Mouse (Mus musculus) hindbrain, embryonic 16.5 days (tissue): ENCODE data around the gene Nmnat1. TPM values are rescaled to one million over a fixed set of nuclear protein-coding genes. Genes with fewer than 3 reads are reported as not detected.
"Not testable (repeated sequence)": the region's sequence is repeated elsewhere in the genome, so short reads cannot be mapped to it uniquely, and the experiment has no call there.

Source experiments
- ATAC-seq: fragments of 200-750 bp; cut with Nextera tagmentation; 2 replicates; pipeline ENCODE4 v1.8.0; 2017; ENCODE audit warnings: moderate TSS enrichment, moderate library complexity
- H3K27ac ChIP-seq: fragments of 300-500 bp; sonication (generic); 2 replicates; pipeline ENCODE4 v1.5.1; 2014; ENCODE audit warnings: low read depth, mild to moderate bottlenecking, control low read depth, low read length, moderate library complexity
- H3K27me3 ChIP-seq: fragments of 300-500 bp; sonication (generic); replicated peaks from 2 replicates; pipeline ENCODE4 v1.6.1; 2014; ENCODE audit warnings: low read length; ENCODE audit not compliant: control insufficient read depth, insufficient read depth
- H3K36me3 ChIP-seq: fragments of 300-500 bp; sonication (generic); 2 replicates; pipeline ENCODE4 v1.6.1; 2014; ENCODE audit warnings: mild to moderate bottlenecking, low read length, moderate library complexity, mixed read lengths; ENCODE audit not compliant: control insufficient read depth, insufficient read depth
- H3K4me1 ChIP-seq: fragments of 300-500 bp; sonication (generic); 2 replicates; pipeline ENCODE4 v1.6.1; 2014; ENCODE audit warnings: low read depth, low read length; ENCODE audit not compliant: control insufficient read depth, insufficient read depth
- H3K4me2 ChIP-seq: fragments of 300-500 bp; sonication (generic); 2 replicates; pipeline ENCODE4 v1.6.1; 2014; ENCODE audit warnings: mild to moderate bottlenecking, low read length, control low read depth, moderate library complexity
- H3K4me3 ChIP-seq: fragments of 300-500 bp; sonication (generic); 2 replicates; pipeline ENCODE4 v1.5.1; 2014; ENCODE audit warnings: mild to moderate bottlenecking, low read length, control low read depth, moderate library complexity
- H3K9ac ChIP-seq: fragments of 300-500 bp; sonication (generic); 2 replicates; pipeline ENCODE4 v1.6.1; 2014; ENCODE audit warnings: low read depth, mild to moderate bottlenecking, control low read depth, low read length, moderate library complexity
- H3K9me3 ChIP-seq: fragments of 300-500 bp; sonication (generic); 2 replicates; pipeline ENCODE4 v1.6.1; 2014; ENCODE audit warnings: mild to moderate bottlenecking, low read length, moderate library complexity; ENCODE audit not compliant: control insufficient read depth
- WGBS: fragments of 180-500 bp; shearing (Covaris S2); extraction: QIAGEN DNeasy Blood & Tissue Kit; methylation state at CpG from one replicate; pipeline ENCODE4 v1.1.7; 2014; 5-methylcytosine and 5-hydroxymethylcytosine counted together
- polyA plus RNA-seq: library from polyadenylated mRNA; unstranded; fragments of >200 nt; fragmentation: Nextera tagmentation; extraction: Ambion mirVana; gene quantifications from 2 replicates; pipeline ENCODE4 v1.2.1, GENCODE M21; 2015

Nmnat1 gene
- polyA plus RNA-seq, 1 experiment from 2014 or later, result 7.7 TPM

DNA sequence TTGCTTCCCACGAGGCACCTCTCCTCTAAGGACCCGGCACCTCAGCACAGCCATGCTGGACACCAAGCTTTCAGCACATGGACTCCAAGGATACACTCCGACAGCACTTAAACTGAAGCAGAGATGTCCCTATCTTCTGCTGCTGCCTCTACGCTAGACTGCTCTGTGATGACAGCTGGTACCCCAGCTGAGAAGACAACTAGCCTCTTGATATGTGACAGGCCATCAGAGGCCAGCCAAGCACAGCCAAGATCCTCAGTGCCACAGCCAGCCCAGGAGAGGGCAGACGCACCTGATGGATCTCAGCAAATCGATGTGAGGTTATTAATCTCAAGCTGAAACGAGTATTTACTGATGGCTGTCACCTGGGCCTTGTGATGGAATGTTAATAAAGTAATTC, 9.9 kb downstream of the Nmnat1 start:
- Histone ChIP-seq H3K4me1 (no peaks in the 10 kb centered on the region), H3K9ac (no peak overlapping the region), H3K4me2 (no peak overlapping the region), H3K27me3 (no peaks in the 10 kb centered on the region), H3K4me3 (no peak overlapping the region), H3K27ac (no peak overlapping the region), H3K36me3 (peaks cover 8% of the 10 kb centered on the region), H3K9me3 (no peaks in the 10 kb centered on the region)
- no peak for ATAC-seq
- WGBS, result 72% methylated on average over 7 of the region's 7 CpGs

DNA sequence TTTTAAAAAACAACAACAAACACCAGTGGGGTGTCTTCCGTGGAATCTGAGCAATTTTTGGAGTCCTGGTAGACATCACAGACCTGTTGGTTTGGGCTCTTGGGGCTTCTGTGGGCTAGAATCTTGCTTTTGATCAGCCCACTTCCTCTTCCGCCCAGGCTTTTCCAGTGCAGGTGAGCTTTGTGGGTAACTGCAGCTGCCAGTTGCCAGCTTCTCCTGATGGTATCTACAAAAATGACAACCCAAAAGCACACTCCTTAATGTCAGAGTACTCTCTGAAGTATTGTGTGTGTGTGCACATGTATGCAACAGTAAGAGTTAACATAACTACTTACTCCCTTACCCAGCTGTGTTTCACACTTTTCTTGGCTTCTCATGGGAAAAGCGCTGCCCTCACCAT, 15.4 kb downstream of the Nmnat1 start:
- WGBS, result 94% methylated on average over 3 of the region's 3 CpGs
- Histone ChIP-seq H3K27ac (no peak overlapping the region), H3K9me3 (no peaks in the 10 kb centered on the region), H3K9ac (no peak overlapping the region), H3K4me2 (no peak overlapping the region), H3K27me3 (no peaks in the 10 kb centered on the region), H3K36me3 (peaks cover 8% of the 10 kb centered on the region), H3K4me1 (no peaks in the 10 kb centered on the region), H3K4me3 (no peak overlapping the region)
- ATAC-seq, result no peak

DNA sequence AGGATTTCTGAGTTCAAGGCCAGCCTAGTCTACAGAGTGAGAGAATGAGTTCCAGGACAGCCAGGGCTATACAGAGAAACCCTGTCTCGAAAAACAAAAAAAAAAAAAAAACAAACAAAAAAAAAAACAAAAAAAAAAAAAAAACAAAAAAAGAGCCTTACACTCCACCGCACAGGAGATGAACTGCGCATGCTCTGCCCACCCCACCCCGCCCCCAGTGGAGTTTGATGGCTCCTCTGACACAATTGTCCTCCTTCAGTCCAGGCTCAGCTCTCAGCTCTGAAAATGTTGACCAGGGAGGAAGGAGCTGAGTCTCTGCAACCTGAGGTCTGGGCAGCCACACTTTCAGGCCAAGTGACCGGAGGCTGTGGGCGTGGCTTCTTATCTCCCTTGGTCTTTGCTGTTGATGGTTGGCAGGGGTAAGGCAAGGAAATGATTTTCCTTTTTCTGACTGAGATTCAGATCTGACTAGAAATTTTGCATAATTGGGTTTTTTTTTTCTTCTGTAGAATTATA, 21.5 kb downstream of the Nmnat1 start:
- Histone ChIP-seq H3K9me3 (no peaks in the 10 kb centered on the region), H3K27ac (no peak overlapping the region), H3K4me3 (no peak overlapping the region), H3K36me3 (no peaks in the 10 kb centered on the region), H3K9ac (no peak overlapping the region), H3K27me3 (no peaks in the 10 kb centered on the region), H3K4me1 (peaks cover 2% of the 10 kb centered on the region; the same call in 1 of the 2 replicates), H3K4me2 (no peak overlapping the region)
- ATAC-seq, result no peak
- 75% methylated on average over 6 of the region's 6 CpGs for WGBS

DNA sequence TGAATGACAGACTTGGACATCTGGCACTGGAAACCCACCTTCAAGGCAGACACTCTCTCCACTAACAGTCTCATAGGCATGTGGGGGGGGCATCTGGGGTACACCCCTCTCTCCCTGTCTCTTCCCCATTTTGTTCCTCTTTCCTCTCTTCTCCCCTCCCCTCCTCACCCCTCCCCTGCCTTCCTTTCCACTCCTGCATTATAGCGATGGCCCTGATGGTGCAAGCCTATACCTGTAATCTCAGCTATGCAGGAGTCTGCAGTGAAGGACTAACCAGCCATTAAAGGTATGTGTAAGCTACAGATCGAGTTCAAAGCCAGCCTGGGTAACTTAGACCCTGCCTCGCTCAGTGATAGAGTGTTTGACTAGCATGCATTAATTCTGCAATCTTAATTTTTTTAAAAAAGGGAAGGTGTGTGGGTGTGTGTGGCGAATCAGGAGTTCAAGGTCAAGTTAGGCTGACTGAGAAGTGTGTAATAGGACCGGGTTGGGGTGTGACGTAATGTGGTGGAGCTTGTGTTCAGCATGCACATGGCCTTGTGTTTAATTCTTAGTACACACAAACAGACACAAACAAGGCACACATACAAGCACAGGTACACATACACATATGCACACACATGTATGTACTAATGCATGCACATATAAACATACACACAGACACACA, 22.6 kb downstream of the Nmnat1 start:
- ATAC-seq, result no peak
- Histone ChIP-seq H3K9me3 (no peaks in the 10 kb centered on the region), H3K9ac (no peak overlapping the region), H3K27me3 (no peaks in the 10 kb centered on the region), H3K27ac (no peak overlapping the region), H3K4me1 (peaks cover 2% of the 10 kb centered on the region; the same call in 1 of the 2 replicates), H3K36me3 (no peaks in the 10 kb centered on the region), H3K4me3 (no peak overlapping the region), H3K4me2 (no peak overlapping the region)
- WGBS, result 87% methylated on average over 6 of the region's 6 CpGs

DNA sequence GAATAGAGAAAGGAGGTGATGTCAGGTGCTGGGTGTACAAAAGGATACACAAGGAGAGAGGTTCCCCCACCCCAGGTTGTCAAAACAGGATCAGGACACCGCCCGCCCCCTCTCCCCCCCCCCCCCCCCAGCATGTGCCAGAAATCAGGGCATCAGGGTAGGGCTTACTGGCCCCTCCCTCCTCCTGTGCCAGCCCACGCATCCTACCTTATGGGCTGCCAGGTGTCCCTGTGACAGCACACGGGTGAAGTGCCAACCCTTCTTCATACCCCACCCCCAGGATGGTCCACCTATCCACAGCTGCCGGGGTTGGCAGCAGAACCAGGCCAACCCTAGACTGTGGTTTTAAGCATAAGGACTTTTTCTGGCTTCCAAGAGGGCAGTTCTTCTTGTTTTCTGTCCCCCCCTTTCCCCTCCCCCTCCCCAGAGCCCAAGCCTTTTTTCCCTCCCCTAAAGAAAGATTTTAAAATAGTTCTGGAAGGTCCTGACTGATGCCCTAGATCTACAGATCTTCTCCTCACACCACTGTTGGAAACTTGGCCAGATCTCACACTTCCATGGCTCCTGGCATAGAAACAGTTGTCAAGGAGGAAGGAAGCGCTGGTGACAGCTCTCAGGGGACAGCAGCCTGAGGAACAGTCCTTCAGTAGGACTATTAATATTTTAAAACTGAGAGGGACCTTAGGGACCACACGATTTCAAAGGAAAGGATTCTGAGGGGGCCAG, 23.3 kb downstream of the Nmnat1 start:
- H3K4me1 ChIP-seq, result peaks cover 2% of the 10 kb centered on the region; the same call in 1 of the 2 replicates
- H3K4me2 ChIP-seq, result no peak overlapping the region
- no peaks in the 10 kb centered on the region for H3K9me3 ChIP-seq
- no peaks in the 10 kb centered on the region for H3K36me3 ChIP-seq
- H3K4me3 ChIP-seq, result no peak overlapping the region
- H3K27me3 ChIP-seq, result no peaks in the 10 kb centered on the region
- 0 out of 2 replicates have a peak, but pooled peaks have one; percentile 24 for ATAC-seq
- WGBS, result 58% methylated on average over 5 of the region's 7 CpGs
- no peak overlapping the region for H3K27ac ChIP-seq
- no peak overlapping the region for H3K9ac ChIP-seq

DNA sequence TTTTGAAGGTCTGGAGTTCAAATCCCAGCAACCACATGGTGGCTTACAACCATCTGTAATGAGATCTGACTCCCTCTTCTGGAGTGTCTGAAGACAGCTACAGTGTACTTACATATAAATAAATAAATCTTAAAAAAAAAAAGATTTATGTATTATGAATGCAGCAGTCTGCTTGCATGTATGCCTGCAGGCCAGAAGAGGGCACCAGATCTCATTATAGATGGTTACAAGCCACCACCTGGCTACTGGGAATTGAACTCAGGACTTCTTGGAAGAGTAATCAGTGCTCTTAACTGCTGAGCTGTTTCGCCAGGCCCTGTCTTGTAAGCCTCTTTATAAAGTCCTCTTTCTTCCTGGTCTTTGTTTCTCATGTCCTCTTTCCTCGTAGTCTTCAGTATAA, 24.5 kb downstream of the Nmnat1 start:
- H3K9me3 ChIP-seq, H3K4me2 ChIP-seq, H3K4me1 ChIP-seq, H3K36me3 ChIP-seq, H3K27me3 ChIP-seq, H3K9ac ChIP-seq, H3K4me3 ChIP-seq, H3K27ac ChIP-seq, ATAC-seq: not testable (repeated sequence)
- 94% methylated on average over 2 of the region's 2 CpGs for WGBS

DNA sequence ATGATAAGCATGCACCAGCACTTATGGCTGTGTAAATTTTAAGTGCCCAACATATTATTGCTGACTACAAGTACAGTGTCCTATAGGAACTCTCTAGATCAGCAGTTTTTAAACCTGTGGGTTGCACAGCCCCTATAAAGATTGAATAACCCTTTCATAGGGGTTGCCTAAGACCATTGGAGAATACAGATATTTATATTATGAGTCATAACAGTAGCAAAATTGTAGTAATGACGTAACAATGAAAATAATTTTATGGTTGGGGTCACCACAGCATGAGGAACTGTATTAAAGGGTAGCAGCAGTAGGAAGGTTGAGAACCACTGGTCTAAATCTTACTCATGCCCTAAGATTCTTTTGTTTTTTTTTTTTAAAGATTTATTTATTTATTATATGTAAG, 25.6 kb downstream of the Nmnat1 start:
- Histone ChIP-seq H3K27ac (no peak overlapping the region), H3K9ac (no peak overlapping the region), H3K27me3 (no peaks in the 10 kb centered on the region), H3K36me3 (no peaks in the 10 kb centered on the region), H3K4me1 (peaks cover 2% of the 10 kb centered on the region; the same call in 1 of the 2 replicates), H3K9me3 (no peaks in the 10 kb centered on the region), H3K4me2 (no peak overlapping the region), H3K4me3 (no peak overlapping the region)
- no peak for ATAC-seq
- WGBS, result 71% methylated on average over 1 of the region's 1 CpGs

DNA sequence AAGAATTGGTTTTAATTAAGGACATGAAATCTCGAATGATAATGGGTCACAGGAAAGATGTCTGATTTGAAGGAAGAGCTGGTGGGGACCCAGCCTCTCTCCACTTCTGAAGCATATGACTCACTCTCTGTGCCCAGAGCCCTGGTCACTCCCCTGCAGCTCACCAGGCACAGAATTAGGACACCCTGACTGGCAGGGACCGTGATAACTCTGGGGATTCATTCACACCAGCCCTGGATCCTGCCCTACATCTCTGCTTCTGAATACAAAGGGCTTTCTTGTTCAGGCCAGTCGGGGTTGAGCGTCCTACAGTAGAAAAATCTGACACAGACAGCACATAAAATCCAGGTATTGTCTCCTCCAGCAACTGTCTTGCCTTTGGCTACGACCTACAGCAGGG, 26.5 kb downstream of the Nmnat1 start:
- Histone ChIP-seq H3K9me3 (no peaks in the 10 kb centered on the region), H3K4me2 (no peak overlapping the region), H3K4me3 (no peak overlapping the region), H3K4me1 (peaks cover 2% of the 10 kb centered on the region; the same call in 1 of the 2 replicates), H3K27me3 (no peaks in the 10 kb centered on the region), H3K9ac (no peak overlapping the region), H3K27ac (no peak overlapping the region), H3K36me3 (no peaks in the 10 kb centered on the region)
- WGBS, result 66% methylated on average over 5 of the region's 5 CpGs
- ATAC-seq, result no peak

DNA sequence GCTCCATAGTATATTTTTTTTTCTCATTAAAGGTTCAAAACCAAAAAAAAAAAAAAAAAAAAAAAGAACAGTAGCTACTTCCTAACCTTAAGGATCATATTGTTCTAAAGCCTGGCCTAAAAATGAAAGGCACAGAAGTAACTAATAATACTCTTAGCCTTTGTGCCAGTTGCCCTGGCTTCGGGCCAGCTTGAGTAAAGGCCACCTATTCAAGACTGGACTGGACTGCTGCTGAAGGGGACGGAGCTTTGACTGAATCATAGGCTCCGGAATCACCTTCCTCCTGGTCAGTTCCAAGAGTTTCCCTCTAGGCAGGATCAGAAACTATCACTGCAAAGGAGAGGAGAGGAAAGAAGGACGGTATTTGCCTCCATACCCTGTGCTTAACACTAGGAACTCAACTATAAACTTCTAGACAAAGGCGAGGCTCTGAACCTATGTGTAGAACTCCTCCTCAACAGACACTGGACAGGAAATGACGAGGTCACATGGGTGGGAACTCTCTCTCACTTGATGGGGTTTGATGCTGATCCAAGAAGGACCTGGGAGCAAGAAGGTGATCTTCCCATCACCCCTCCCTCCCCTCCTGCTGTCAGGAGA, 27.1 kb downstream of the Nmnat1 start:
- Histone ChIP-seq H3K4me3 (no peak overlapping the region), H3K4me1 (peaks cover 2% of the 10 kb centered on the region; the same call in 1 of the 2 replicates), H3K36me3 (no peaks in the 10 kb centered on the region), H3K9ac (no peak overlapping the region), H3K27ac (no peak overlapping the region), H3K4me2 (no peak overlapping the region), H3K9me3 (no peaks in the 10 kb centered on the region), H3K27me3 (no peaks in the 10 kb centered on the region)
- 79% methylated on average over 6 of the region's 6 CpGs for WGBS
- ATAC-seq, result no peak
